Mouse (Mus musculus) ES-E14 (cell line): ENCODE results near the gene Ubtf.

Experiments
- HCFC1 ChIP-seq: IDR thresholded peaks from 2 replicates; pipeline ENCODE4 v1.6.1; 2012; ENCODE audit warnings: low read length, inconsistent platforms, borderline replicate concordance; ENCODE audit not compliant: insufficient read depth
- MAFK ChIP-seq: IDR thresholded peaks from 2 replicates; pipeline ENCODE4 v1.6.1; 2014; ENCODE audit warnings: mild to moderate bottlenecking, low read depth, low read length, inconsistent platforms; ENCODE audit not compliant: insufficient read depth
- ZNF384 ChIP-seq: IDR thresholded peaks from 2 replicates; pipeline ENCODE4 v1.6.1; 2012; ENCODE audit warnings: low read depth, low read length, inconsistent platforms

DNA sequence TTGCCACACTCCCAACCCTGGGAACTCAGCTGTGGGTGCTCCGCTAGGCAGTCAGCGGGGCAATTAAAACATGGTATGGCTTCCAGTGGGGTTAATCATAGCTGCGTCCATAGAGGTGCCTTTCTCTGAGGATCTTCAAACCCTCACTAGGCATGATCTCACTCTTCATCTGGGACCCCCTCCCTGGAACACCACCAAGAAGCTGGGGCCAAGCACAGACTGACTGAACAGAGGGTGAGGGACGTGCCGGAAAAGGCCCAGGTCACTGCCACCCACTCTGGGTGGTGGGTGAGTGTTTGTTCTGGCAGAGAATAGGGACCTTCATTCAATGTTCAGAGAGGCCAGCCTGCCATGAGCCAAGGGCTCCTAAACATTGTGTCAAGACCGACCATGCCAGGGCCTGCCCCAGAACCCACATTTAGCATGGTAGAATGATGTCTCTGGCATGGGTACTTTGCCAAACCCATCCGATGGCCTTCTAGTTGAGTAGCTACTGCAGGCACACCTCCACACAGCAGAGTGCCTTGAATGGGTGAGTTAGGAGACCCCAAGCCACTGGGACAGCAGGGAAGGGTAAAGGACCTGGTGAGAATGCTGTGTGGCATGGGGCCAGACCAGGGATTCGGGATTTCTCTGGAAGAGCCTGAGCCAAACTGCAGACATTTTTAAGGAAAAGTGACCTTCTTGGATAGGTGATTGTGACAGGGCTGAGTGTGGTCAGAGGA is 52.7 kb downstream of the Ubtf start:
- no peak for TF ChIP-seq ZNF384
- TF ChIP-seq MAFK = no peak
- no peak for TF ChIP-seq HCFC1
